Mouse (Mus musculus) frontal cortex, adult 2 months (tissue): ENCODE measurements around the gene Gla. TPM values are rescaled to one million over a fixed set of nuclear protein-coding genes. Genes with fewer than 3 reads are reported as not detected.

Source experiments
- DNase-seq, 2 experiments: peaks; one replicate each; pipeline ENCODE4 v3.0.0; 2022; ENCODE audit warnings: low spot score in 1 of 2; ENCODE audit errors: extremely low spot score in 1 of 2
- polyA plus RNA-seq: library from polyadenylated mRNA; depleted of rRNA; stranded (reverse); fragments of >200 nt; gene quantifications from 2 replicates; pipeline ENCODE4 v1.2.3, GENCODE M21; 2012; rRNA removed

Gla gene
- polyA plus RNA-seq: 7.1 and 8.0 TPM in 2 replicates

- DNase-seq: peak; percentile 93 to 95
These were observed at the start of gene Gla, which contains the start of gene Hnrnph2 for GRCm38 (mm10) chrX:134600659-134601379. TSS of gene Gla (minus strand) at chrX:134601125. TSS of gene Hnrnph2 (plus strand) at chrX:134601179.

- DNase-seq: peak; percentile 53 to 90
These were observed 47.2 kb upstream of the Gla start for GRCm38 (mm10) chrX:134648031-134648692.

GRCm38 (mm10) chrX:134647421-134647820, 46.5 kb upstream of the Gla start:
- DNase-seq: no peak

GRCm38 (mm10) chrX:134646338-134646737, 45.4 kb upstream of the Gla start:
- no peak for DNase-seq

- no peak for DNase-seq
These were observed 40.3 kb upstream of the Gla start for GRCm38 (mm10) chrX:134641000-134641760.

- no peak for DNase-seq
These were observed 34.9 kb upstream of the Gla start for GRCm38 (mm10) chrX:134635860-134636259.

GRCm38 (mm10) chrX:134635111-134635510, 34.2 kb upstream of the Gla start:
- DNase-seq: no peak

- DNase-seq: no peak
These were observed 31.8 kb upstream of the Gla start for GRCm38 (mm10) chrX:134632710-134633109.

- DNase-seq: no peak
These were observed 27.3 kb upstream of the Gla start for GRCm38 (mm10) chrX:134628200-134628599.

- no peak for DNase-seq
These were observed 22.4 kb upstream of the Gla start for GRCm38 (mm10) chrX:134623350-134623749.

- DNase-seq: no peak
These were observed 20.8 kb upstream of the Gla start for GRCm38 (mm10) chrX:134621685-134622084.

- no peak for DNase-seq
These were observed 19.4 kb upstream of the Gla start for GRCm38 (mm10) chrX:134620254-134620865.

- DNase-seq: no peak
These were observed 18.8 kb upstream of the Gla start for GRCm38 (mm10) chrX:134619695-134620094.

GRCm38 (mm10) chrX:134614306-134614705, 13.4 kb upstream of the Gla start:
- DNase-seq: no peak

- peak in 1 of 2 experiments; percentile 13 for DNase-seq
These were observed 11.5 kb upstream of the Gla start for GRCm38 (mm10) chrX:134612285-134612959.

- no peak for DNase-seq
These were observed 10.1 kb upstream of the Gla start for GRCm38 (mm10) chrX:134610984-134611383.

- DNase-seq: peak in 1 of 2 experiments; percentile 48
These were observed 8.5 kb upstream of the Gla start for GRCm38 (mm10) chrX:134609472-134609871.

- no peak for DNase-seq
These were observed 625 bp upstream of the Gla start for GRCm38 (mm10) chrX:134601380-134602120.

- peak in 1 of 2 experiments; percentile 5 for DNase-seq
These were observed 881 bp downstream of the Gla start for GRCm38 (mm10) chrX:134599922-134600565.
